ENCODE assay signal across 16 mouse cellular contexts in genomic region chr7:110258196-110258950, GRCm38 (mm10). TPM values are rescaled to one million over a fixed set of nuclear protein-coding genes. Genes with fewer than 3 reads are reported as not detected.
A peak's percentile ranks its signal among the peaks of the same experiment; 100 is the strongest.
DNase-seq lines count a peak whose midpoint lies in the region; ATAC-seq lines count a peak whose summit lies in the region.
"Had no signal": no experiment of that assay in that cellular context is flagged by ENCODE, and none has a peak within 500 bp of the region (broad histone marks: within the 10 kb centered on the region; RNA-seq: fewer than 3 reads in every experiment).

No protein-coding gene starts in this region.

- WGBS in heart, embryonic 15.5 days: 71% methylated on average over 11 of the region's 11 CpGs

- no peak overlapping the region for H3K4me2 ChIP-seq in heart, embryonic 15.5 days
- H3K4me2 ChIP-seq: forebrain, embryonic 15.5 days; hindbrain, embryonic 14.5 days; liver, embryonic 11.5 days; neural tube, embryonic 13.5 days had no signal

- H3K9ac ChIP-seq in heart, embryonic 15.5 days: no peak overlapping the region
- H3K9ac ChIP-seq: forebrain, embryonic 15.5 days; hindbrain, embryonic 14.5 days; neural tube, embryonic 13.5 days had no signal

- peaks cover 46% of the 10 kb centered on the region for H3K4me1 ChIP-seq in heart, embryonic 15.5 days (replicated peaks)
- peaks cover 25% of the 10 kb centered on the region for H3K4me1 ChIP-seq in brown adipose tissue, adult 24 weeks (ENCODE audit: control insufficient read depth, insufficient read depth, insufficient read length, low read length)
- H3K4me1 ChIP-seq: midbrain, embryonic 10.5 days; neural tube, embryonic 13.5 days had no signal

- H3K27ac ChIP-seq in heart, embryonic 15.5 days: 0 out of 2 replicates have a peak overlapping the region, but pooled peaks have one; percentile 38
- H3K27ac ChIP-seq in brown adipose tissue, adult 24 weeks (replicated peaks; ENCODE audit: low read depth, low read length): peak overlapping the region; percentile 49
- H3K27ac ChIP-seq: forebrain, embryonic 15.5 days; hindbrain, embryonic 14.5 days; midbrain, embryonic 10.5 days had no signal

- H3K36me3 ChIP-seq in heart, embryonic 15.5 days: no peaks in the 10 kb centered on the region
- H3K36me3 ChIP-seq: forebrain, embryonic 15.5 days; neural tube, embryonic 13.5 days had no signal

- H3K9me3 ChIP-seq in heart, embryonic 15.5 days (replicated peaks): no peaks in the 10 kb centered on the region
- H3K9me3 ChIP-seq: forebrain, embryonic 15.5 days; midbrain, embryonic 10.5 days; neural tube, embryonic 13.5 days had no signal

- no peak overlapping the region for H3K4me3 ChIP-seq in heart, embryonic 15.5 days
- H3K4me3 ChIP-seq in brown adipose tissue, adult 24 weeks (ENCODE audit: insufficient read depth, low read depth, low read length): no peak overlapping the region
- H3K4me3 ChIP-seq: forebrain, embryonic 15.5 days; midbrain, embryonic 10.5 days; neural tube, embryonic 13.5 days had no signal

- no peaks in the 10 kb centered on the region for H3K27me3 ChIP-seq in heart, embryonic 15.5 days
- H3K27me3 ChIP-seq: forebrain, embryonic 15.5 days; neural tube, embryonic 13.5 days had no signal

- peak; percentile 43 to 74 for DNase-seq in adrenal gland, adult (ENCODE audit: inconsistent age in 2 of 2, low spot score in 1 of 2)
- DNase-seq in adrenal gland, adult 18-20 months (ENCODE audit: low spot score in 2 of 2): no peak
- no peak for DNase-seq in heart, adult 11 months
- DNase-seq in kidney, postnatal 25 days: peak; percentile 49 to 66
- DNase-seq in lung, postnatal 4 days: no peak
- DNase-seq: cerebellum, postnatal 14 days; thymus, postnatal 36 days had no signal

- no peak for ATAC-seq in heart, embryonic 15.5 days (replicated peaks; ENCODE audit: insufficient number of reproducible peaks, insufficient read depth, low FRiP score, low read depth)
- no peak for ATAC-seq in megakaryocyte-erythroid progenitor cell, adult 5-6 weeks (replicated peaks; ENCODE audit: low FRiP score, low TSS enrichment, poor library complexity, severe bottlenecking)
- ATAC-seq: forebrain, embryonic 15.5 days; intestine, postnatal 0 days had no signal

RNA-seq across cellular contexts. Expression of gene Swap70, which starts 36.9 kb away (rescaled TPM):
- total RNA-seq in adrenal gland, adult 18-20 months (2021): 10 to 100 TPM; 12.9 to 13.6 TPM
- 18.6 and 24.0 TPM in 2 replicates for polyA plus RNA-seq in heart, embryonic 15.5 days (2015; fragmentation: Nextera tagmentation; extraction: Ambion mirVana)
- 4.9 and 5.1 TPM in 2 replicates for polyA plus RNA-seq in brown adipose tissue, adult 24 weeks (2012; ENCODE audit: insufficient read depth, insufficient read length, missing spikeins)
- total RNA-seq in megakaryocyte-erythroid progenitor cell, adult 5-6 weeks (2014; fragmentation: Nextera tagmentation): 18.6 and 21.5 TPM in 2 replicates
- total RNA-seq in megakaryocyte-erythroid progenitor cell, adult 5-6 weeks (2017): 38.6 and 41.5 TPM in 2 replicates

Comparison
In these comparisons a context has a peak if more than half of its experiments do, and no peak if none do; other contexts are left out.
1. DNase-seq: peak in adrenal gland, adult (2 of 2) and kidney, postnatal 25 days (2 of 2); none in adrenal gland, adult 18-20 months (0 of 2), heart, adult 11 months (single experiment) and lung, postnatal 4 days (0 of 2).